Mouse (Mus musculus): ENCODE measurements at regions not wholly inside any gene's neighbourhood (a gene's known extent, or its start where the extent isn't known, plus 50 kb on each side); places are given as distances from the start of the nearest gene placed in this dataset.

- Histone ChIP-seq H3K27me3 (ENCODE audit: control insufficient read depth, insufficient read depth, low read length) (no peaks in the 10 kb centered on the region), H3K4me3 (ENCODE audit: extremely low read depth, insufficient read depth, insufficient read length) (no peak overlapping the region), H3K4me1 (ENCODE audit: control insufficient read depth, insufficient read depth, insufficient read length) (no peaks in the 10 kb centered on the region; the same call in 1 of the 2 replicates), H3K36me3 (ENCODE audit: control insufficient read depth, insufficient read depth, low read length) (no peaks in the 10 kb centered on the region), H3K27ac (ENCODE audit: insufficient read depth, low read length) (no peak overlapping the region)
- 35% methylated on average over 4 of the region's 4 CpGs for WGBS
- DNase-seq (ENCODE audit: low read depth in 1 of 2, low spot score in 2 of 2) = no peak
- no peak for TF ChIP-seq CTCF (IDR thresholded peaks at IDR 0.05; ENCODE audit: extremely low read depth, insufficient read depth, insufficient read length, insufficient replicate concordance)
- no peak for TF ChIP-seq POLR2A (IDR thresholded peaks at IDR 0.05; ENCODE audit: low read depth, low read length)
Measured at GRCm38 (mm10) chr10:18941447-18941846, 74.0 kb downstream of the Tnfaip3 start.

- Histone ChIP-seq H3K4me1 (ENCODE audit: control insufficient read depth, insufficient read depth, insufficient read length) (no peaks in the 10 kb centered on the region; the same call in 1 of the 2 replicates), H3K27ac (ENCODE audit: insufficient read depth, low read length) (no peak overlapping the region), H3K4me3 (ENCODE audit: extremely low read depth, insufficient read depth, insufficient read length) (no peak overlapping the region), H3K27me3 (ENCODE audit: control insufficient read depth, insufficient read depth, low read length) (no peaks in the 10 kb centered on the region), H3K36me3 (ENCODE audit: control insufficient read depth, insufficient read depth, low read length) (no peaks in the 10 kb centered on the region)
- 54% methylated on average over 7 of the region's 7 CpGs for WGBS
- DNase-seq (ENCODE audit: low read depth in 1 of 2, low spot score in 2 of 2) = no peak
- TF ChIP-seq CTCF (IDR thresholded peaks at IDR 0.05; ENCODE audit: extremely low read depth, insufficient read depth, insufficient read length, insufficient replicate concordance) (no peak), POLR2A (IDR thresholded peaks at IDR 0.05; ENCODE audit: low read depth, low read length) (no peak)
Measured at GRCm38 (mm10) chr10:18941908-18942307, 73.5 kb downstream of the Tnfaip3 start.

DNA sequence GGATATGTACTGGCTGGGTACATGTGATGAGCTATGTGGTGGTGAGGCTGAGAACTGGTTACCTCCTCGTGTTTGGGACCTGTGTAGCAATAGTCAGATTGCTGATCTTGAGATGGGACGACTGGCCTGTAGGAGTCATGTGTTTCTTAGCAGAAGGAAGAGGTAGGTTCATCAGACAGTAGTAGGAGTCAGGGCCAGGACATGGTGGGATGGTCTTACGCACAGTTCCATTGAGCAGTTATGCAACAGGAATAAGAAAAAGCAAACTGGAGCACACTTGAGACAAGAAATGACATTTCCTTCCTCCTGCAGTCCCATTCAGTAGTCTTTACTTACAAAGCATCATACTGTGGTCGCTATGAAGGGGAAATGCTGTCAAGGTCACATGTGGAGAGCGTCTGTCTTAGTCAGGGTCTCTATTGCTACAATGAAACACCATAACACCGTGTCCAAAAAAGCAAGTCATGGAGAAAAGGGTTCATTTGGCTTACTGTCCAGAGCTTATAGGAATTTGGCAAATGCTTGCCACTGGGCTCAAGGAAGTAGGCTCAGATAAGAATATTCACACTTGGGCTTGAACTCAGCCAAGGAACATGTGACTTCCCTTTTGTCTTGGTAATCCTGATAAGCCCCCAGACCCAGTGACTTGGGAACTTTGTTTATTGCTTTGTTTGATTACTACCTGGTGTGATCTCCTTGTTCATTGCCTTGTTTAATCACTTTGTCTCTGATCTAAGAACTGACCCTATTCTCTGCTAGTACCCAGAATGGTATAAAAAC is 72.0 kb downstream of the Tnfaip3 start:
- WGBS = 42% methylated on average over 6 of the region's 6 CpGs
- H3K27me3 ChIP-seq (ENCODE audit: control insufficient read depth, insufficient read depth, low read length) = no peaks in the 10 kb centered on the region
- no peaks in the 10 kb centered on the region for H3K36me3 ChIP-seq (ENCODE audit: control insufficient read depth, insufficient read depth, low read length)
- H3K27ac ChIP-seq (ENCODE audit: insufficient read depth, low read length) = no peak overlapping the region
- H3K4me3 ChIP-seq (ENCODE audit: extremely low read depth, insufficient read depth, insufficient read length) = no peak overlapping the region
- DNase-seq (ENCODE audit: low read depth in 1 of 2, low spot score in 2 of 2) = no peak
- TF ChIP-seq POLR2A (IDR thresholded peaks at IDR 0.05; ENCODE audit: low read depth, low read length) (no peak), CTCF (IDR thresholded peaks at IDR 0.05; ENCODE audit: extremely low read depth, insufficient read depth, insufficient read length, insufficient replicate concordance) (no peak)
- H3K4me1 ChIP-seq (ENCODE audit: control insufficient read depth, insufficient read depth, insufficient read length) = no peaks in the 10 kb centered on the region; the same call in 1 of the 2 replicates

DNA sequence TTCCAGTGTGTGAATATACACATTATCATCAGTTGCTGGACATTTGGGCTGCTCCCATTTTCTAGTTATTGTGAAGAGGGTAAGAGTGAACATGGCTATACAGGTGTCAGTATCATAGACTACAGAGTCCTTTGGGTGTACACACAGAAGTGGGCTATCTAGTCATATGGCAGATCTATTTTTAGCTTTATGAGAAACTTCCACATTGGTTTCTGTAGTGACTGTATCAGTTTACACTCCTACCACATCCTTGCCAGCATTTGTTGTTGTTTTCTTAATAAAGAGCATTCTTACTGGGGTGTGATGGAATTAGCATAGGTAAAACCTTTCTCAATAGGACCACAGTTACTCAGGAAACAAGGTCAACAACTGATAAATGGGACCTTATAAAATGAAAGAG is 68.7 kb downstream of the Tnfaip3 start:
- no peaks in the 10 kb centered on the region for H3K27me3 ChIP-seq (ENCODE audit: control insufficient read depth, insufficient read depth, low read length)
- no peak overlapping the region for H3K27ac ChIP-seq (ENCODE audit: insufficient read depth, low read length)
- TF ChIP-seq CTCF (IDR thresholded peaks at IDR 0.05; ENCODE audit: extremely low read depth, insufficient read depth, insufficient read length, insufficient replicate concordance) (no peak), POLR2A (IDR thresholded peaks at IDR 0.05; ENCODE audit: low read depth, low read length) (no peak)
- no peak for DNase-seq (ENCODE audit: low read depth in 1 of 2, low spot score in 2 of 2)
- H3K4me1 ChIP-seq (ENCODE audit: control insufficient read depth, insufficient read depth, insufficient read length) = no peaks in the 10 kb centered on the region; the same call in 1 of the 2 replicates
- H3K4me3 ChIP-seq (ENCODE audit: extremely low read depth, insufficient read depth, insufficient read length) = no peak overlapping the region
- no peaks in the 10 kb centered on the region for H3K36me3 ChIP-seq (ENCODE audit: control insufficient read depth, insufficient read depth, low read length)
